Mouse (Mus musculus) CH12.LX (cell line): Measurements from ENCODE around the gene Actb.

Experiments used
- CHD1 ChIP-seq: IDR thresholded peaks from 2 replicates; pipeline ENCODE4 v1.6.1; 2012; ENCODE audit warnings: low read depth, low read length, improper control_type of control experiment, inconsistent platforms
- CTCF ChIP-seq, 2 experiments: IDR thresholded peaks in 1 of 2; conservative IDR thresholded peaks in 1 of 2; 2 replicates each; pipeline ENCODE4 v1.5.1; 2011 to 2012; ENCODE audit warnings: low read depth in 2 of 2, low read length in 2 of 2, improper control_type of control experiment in 1 of 2, inconsistent platforms in 1 of 2, mild to moderate bottlenecking in 1 of 2, moderate library complexity in 1 of 2
- POLR2A ChIP-seq: IDR thresholded peaks from 2 replicates; pipeline ENCODE4 v1.6.1; 2011; ENCODE audit warnings: low read depth, mild to moderate bottlenecking, improper control_type of control experiment, low read length

- no peak for TF ChIP-seq CHD1
- no peak for TF ChIP-seq CTCF (conservative IDR thresholded peaks at IDR 0.05 in 1 of 2, IDR thresholded peaks at IDR 0.05 in 1 of 2; ENCODE audit: low read depth in 2 of 2, low read length in 2 of 2)
- no peak for TF ChIP-seq POLR2A
These were observed 31.6 kb upstream of the Actb start for GRCm38 (mm10) chr5:142937956-142938727.
